Mouse (Mus musculus): ENCODE results near the gene Aspg. TPM values are rescaled to one million over a fixed set of nuclear protein-coding genes. Genes with fewer than 3 reads are reported as not detected.

Aspg gene
- polyA plus RNA-seq, 1 experiment from 2014 or later: 14.8 TPM

GRCm38 (mm10) chr12:112117649-112118048 lies 11.2 kb downstream of the Aspg start:
- 65% methylated on average over 7 of the region's 7 CpGs for WGBS (ENCODE audit: insufficient replicate concordance)
- Histone ChIP-seq H3K27me3 (ENCODE audit: insufficient read depth, low read length) (no peaks in the 10 kb centered on the region), H3K9me3 (ENCODE audit: low read length) (no peaks in the 10 kb centered on the region), H3K36me3 (replicated peaks; ENCODE audit: insufficient read depth, low read length) (no peaks in the 10 kb centered on the region), H3K9ac (replicated peaks) (no peak overlapping the region), H3K4me1 (ENCODE audit: insufficient read depth) (no peaks in the 10 kb centered on the region), H3K27ac (ENCODE audit: low read depth) (no peak overlapping the region), H3K4me3 (ENCODE audit: low read depth, low read length) (no peak overlapping the region), H3K4me2 (ENCODE audit: low read depth, low read length) (no peak overlapping the region)
- TF ChIP-seq EP300 (IDR thresholded peaks at IDR 0.05; ENCODE audit: low read depth) (no peak), CTCF (IDR thresholded peaks at IDR 0.05; ENCODE audit: low read depth) (no peak)
- DNase-seq (no peak), ATAC-seq (no peak)

DNA sequence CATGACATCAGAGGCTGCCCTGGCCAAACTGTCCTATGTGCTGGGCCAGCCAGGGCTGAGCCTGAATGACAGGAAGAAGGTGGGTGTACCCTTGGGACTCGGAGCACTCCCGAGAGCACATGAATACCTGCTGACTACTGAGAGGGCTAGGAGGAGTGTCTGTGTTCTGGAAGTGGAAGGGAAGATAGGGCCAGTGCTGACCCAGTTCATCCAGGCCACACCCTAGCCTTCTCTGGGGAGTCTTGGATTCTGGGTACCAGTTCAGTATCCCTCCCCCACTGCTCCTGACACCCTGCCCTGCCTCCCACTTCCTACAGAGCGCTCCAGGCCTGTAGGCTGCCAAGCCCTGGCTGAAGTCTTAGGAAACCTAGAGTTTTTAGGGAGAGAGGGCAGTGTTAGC lies 14.7 kb downstream of the Aspg start:
- Histone ChIP-seq H3K4me1 (ENCODE audit: insufficient read depth) (no peaks in the 10 kb centered on the region), H3K4me3 (ENCODE audit: low read depth, low read length) (no peak overlapping the region), H3K9me3 (ENCODE audit: low read length) (no peaks in the 10 kb centered on the region), H3K27me3 (ENCODE audit: insufficient read depth, low read length) (no peaks in the 10 kb centered on the region), H3K9ac (replicated peaks) (no peak overlapping the region), H3K36me3 (replicated peaks; ENCODE audit: insufficient read depth, low read length) (no peaks in the 10 kb centered on the region), H3K27ac (ENCODE audit: low read depth) (no peak overlapping the region), H3K4me2 (ENCODE audit: low read depth, low read length) (no peak overlapping the region)
- whole genome bisulfite sequencing (ENCODE audit: insufficient replicate concordance): 45% methylated on average over 3 of the region's 3 CpGs
- DNase-seq (no peak), ATAC-seq (no peak)
- TF ChIP-seq EP300 (IDR thresholded peaks at IDR 0.05; ENCODE audit: low read depth) (no peak), CTCF (IDR thresholded peaks at IDR 0.05; ENCODE audit: low read depth) (no peak)

- H3K9me3 ChIP-seq (ENCODE audit: low read length): no peaks in the 10 kb centered on the region
- no peaks in the 10 kb centered on the region for H3K36me3 ChIP-seq (replicated peaks; ENCODE audit: insufficient read depth, low read length)
- H3K27me3 ChIP-seq (ENCODE audit: insufficient read depth, low read length): no peaks in the 10 kb centered on the region
- WGBS (ENCODE audit: insufficient replicate concordance): 54% methylated on average over 14 of the region's 14 CpGs
- ATAC-seq (peak; percentile 43), DNase-seq (peak; percentile 44)
- H3K27ac ChIP-seq (ENCODE audit: low read depth): no peak overlapping the region
- TF ChIP-seq CTCF (IDR thresholded peaks at IDR 0.05; ENCODE audit: low read depth) (no peak), EP300 (IDR thresholded peaks at IDR 0.05; ENCODE audit: low read depth) (no peak)
- no peak overlapping the region for H3K4me3 ChIP-seq (ENCODE audit: low read depth, low read length)
- H3K4me2 ChIP-seq (ENCODE audit: low read depth, low read length): no peak overlapping the region
- H3K9ac ChIP-seq (replicated peaks): no peak overlapping the region
- peaks cover 4% of the 10 kb centered on the region; the same call in 1 of the 2 replicates for H3K4me1 ChIP-seq (ENCODE audit: insufficient read depth)
Observed at GRCm38 (mm10) chr12:112125903-112126302, 19.4 kb downstream of the Aspg start.

GRCm38 (mm10) chr12:112126931-112127635 lies 20.6 kb downstream of the Aspg start:
- DNase-seq (no peak), ATAC-seq (no peak)
- Histone ChIP-seq H3K4me3 (ENCODE audit: low read depth, low read length) (no peak overlapping the region), H3K4me1 (ENCODE audit: insufficient read depth) (peaks cover 6% of the 10 kb centered on the region; the same call in 1 of the 2 replicates), H3K9ac (replicated peaks) (no peak overlapping the region), H3K27ac (ENCODE audit: low read depth) (no peak overlapping the region), H3K4me2 (ENCODE audit: low read depth, low read length) (no peak overlapping the region), H3K36me3 (replicated peaks; ENCODE audit: insufficient read depth, low read length) (no peaks in the 10 kb centered on the region), H3K9me3 (ENCODE audit: low read length) (no peaks in the 10 kb centered on the region), H3K27me3 (ENCODE audit: insufficient read depth, low read length) (0 out of 2 replicates have a peak, but pooled peaks cover 6% of the 10 kb centered on the region)
- WGBS (ENCODE audit: insufficient replicate concordance): 57% methylated on average over 14 of the region's 14 CpGs
- TF ChIP-seq CTCF (IDR thresholded peaks at IDR 0.05; ENCODE audit: low read depth): peak; percentile 31
- no peak for TF ChIP-seq EP300 (IDR thresholded peaks at IDR 0.05; ENCODE audit: low read depth)

GRCm38 (mm10) chr12:112128526-112128925 lies 22.0 kb downstream of the Aspg start:
- no peaks in the 10 kb centered on the region for H3K9me3 ChIP-seq (ENCODE audit: low read length)
- no peak for TF ChIP-seq EP300 (IDR thresholded peaks at IDR 0.05; ENCODE audit: low read depth)
- TF ChIP-seq CTCF (IDR thresholded peaks at IDR 0.05; ENCODE audit: low read depth): no peak
- no peak overlapping the region for H3K27ac ChIP-seq (ENCODE audit: low read depth)
- H3K4me2 ChIP-seq (ENCODE audit: low read depth, low read length): no peak overlapping the region
- H3K4me3 ChIP-seq (ENCODE audit: low read depth, low read length): no peak overlapping the region
- WGBS (ENCODE audit: insufficient replicate concordance): 75% methylated on average over 4 of the region's 4 CpGs
- ATAC-seq (no peak), DNase-seq (no peak)
- H3K4me1 ChIP-seq (ENCODE audit: insufficient read depth): peaks cover 6% of the 10 kb centered on the region; the same call in 1 of the 2 replicates
- H3K9ac ChIP-seq (replicated peaks): no peak overlapping the region
- 0 out of 2 replicates have a peak, but pooled peaks cover 14% of the 10 kb centered on the region for H3K27me3 ChIP-seq (ENCODE audit: insufficient read depth, low read length)
- H3K36me3 ChIP-seq (replicated peaks; ENCODE audit: insufficient read depth, low read length): no peaks in the 10 kb centered on the region

GRCm38 (mm10) chr12:112129300-112129856 lies 22.9 kb downstream of the Aspg start:
- no peak overlapping the region for H3K27ac ChIP-seq (ENCODE audit: low read depth)
- 54% methylated on average over 6 of the region's 6 CpGs for WGBS (ENCODE audit: insufficient replicate concordance)
- no peaks in the 10 kb centered on the region for H3K36me3 ChIP-seq (replicated peaks; ENCODE audit: insufficient read depth, low read length)
- H3K4me3 ChIP-seq (ENCODE audit: low read depth, low read length): no peak overlapping the region
- no peaks in the 10 kb centered on the region for H3K9me3 ChIP-seq (ENCODE audit: low read length)
- H3K27me3 ChIP-seq (ENCODE audit: insufficient read depth, low read length): 0 out of 2 replicates have a peak, but pooled peaks cover 14% of the 10 kb centered on the region
- TF ChIP-seq EP300 (IDR thresholded peaks at IDR 0.05; ENCODE audit: low read depth): no peak
- TF ChIP-seq CTCF (IDR thresholded peaks at IDR 0.05; ENCODE audit: low read depth): no peak
- no peak overlapping the region for H3K9ac ChIP-seq (replicated peaks)
- peak overlapping the region; percentile 90; the same call in 1 of the 2 replicates for H3K4me2 ChIP-seq (ENCODE audit: low read depth, low read length)
- H3K4me1 ChIP-seq (ENCODE audit: insufficient read depth): peaks cover 6% of the 10 kb centered on the region; the same call in 1 of the 2 replicates
- DNase-seq: no peak
- ATAC-seq: no peak
